Mouse (Mus musculus): ENCODE data around the gene Slc25a1.
A peak's percentile ranks its signal among the peaks of the same experiment; 100 is the strongest.

Gene Slc25a1

GRCm38 (mm10) chr16:17921325-17922162 lies 6.5 kb downstream of the Slc25a1 start:
- peak; percentile 93 for DNase-seq

- DNase-seq = no peak
Observed at GRCm38 (mm10) chr16:17920586-17920985, 7.4 kb downstream of the Slc25a1 start.

DNA sequence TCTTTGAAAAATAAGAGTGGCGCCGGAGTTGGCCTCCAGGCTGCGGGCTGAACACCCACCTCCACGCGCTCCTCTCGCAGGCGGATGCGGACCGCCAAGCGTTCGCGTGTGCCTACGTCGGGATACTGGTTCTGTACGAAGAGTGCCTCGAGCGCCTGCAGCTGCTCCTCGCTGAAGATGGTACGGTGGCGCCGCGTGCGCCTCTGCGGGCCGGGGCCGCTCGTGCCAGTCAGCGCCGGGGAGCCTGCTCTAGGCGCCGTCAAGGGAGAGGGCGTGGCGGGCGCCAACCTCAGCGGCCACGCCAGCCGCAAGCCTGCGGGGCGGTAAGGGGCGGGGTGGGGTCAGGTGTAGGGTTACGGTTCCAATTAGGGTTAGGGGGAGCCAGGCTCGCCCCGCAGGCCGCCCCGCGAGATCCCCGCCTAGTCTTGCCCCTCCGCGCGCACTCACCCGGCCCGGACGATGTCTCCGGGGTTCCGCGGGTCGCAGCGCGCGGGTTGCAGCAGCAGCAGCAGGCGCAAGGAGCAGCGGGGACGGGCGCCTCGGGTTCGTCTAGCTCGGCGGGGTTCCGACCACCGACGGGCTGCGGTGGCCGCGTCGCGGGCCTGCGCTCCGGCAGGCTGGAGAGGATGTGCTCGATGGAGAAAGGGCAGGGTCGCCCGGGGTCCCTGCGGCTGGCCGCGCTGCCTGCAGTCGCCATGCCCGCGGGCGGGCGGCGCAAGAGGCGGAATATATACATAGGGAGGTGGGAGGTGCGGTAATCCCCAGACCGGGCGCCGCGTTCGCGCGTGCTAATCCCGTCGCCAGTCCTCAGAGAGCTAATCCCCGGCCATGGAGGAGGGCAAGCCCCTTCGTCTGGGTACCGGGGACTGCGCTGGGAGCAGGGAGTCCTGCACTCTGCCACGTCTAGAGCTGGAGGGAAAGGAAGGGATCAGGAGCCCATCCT lies 13.4 kb downstream of the Slc25a1 start, which contains the start of gene Gsc2:
Gene Gsc2 (minus strand): TSS at position 753 of the 943 bp plus-strand sequence.
- DNase-seq = peak; percentile 28

GRCm38 (mm10) chr16:17911052-17911595 lies 16.9 kb downstream of the Slc25a1 start, which contains the start of gene Ess2:
Ess2 (minus strand) TSS chr16:17911348.
- DNase-seq = peak; percentile 90

DNA sequence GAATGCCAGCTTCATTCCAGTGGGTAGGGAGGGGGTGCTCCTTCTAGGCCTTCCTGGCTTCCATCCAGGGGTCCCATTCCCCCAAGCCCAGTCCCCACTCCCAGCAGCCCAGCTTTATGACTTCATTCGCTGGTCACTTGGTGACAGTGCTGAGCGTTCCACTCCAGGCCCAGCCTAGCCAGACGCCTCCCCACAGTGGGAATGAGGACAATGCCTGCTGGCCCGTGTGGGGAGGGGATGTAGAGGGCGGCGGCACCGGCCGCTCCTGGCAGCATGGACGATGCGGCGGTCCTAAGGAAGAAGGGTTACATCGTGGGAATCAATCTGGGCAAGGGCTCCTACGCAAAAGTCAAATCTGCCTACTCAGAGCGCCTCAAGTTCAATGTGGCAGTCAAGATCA lies 29.6 kb downstream of the Slc25a1 start, which contains the start of the genes Dgcr2 and Tssk2:
Gene Dgcr2 (minus strand): TSS at position 101 of the 400 bp plus-strand sequence.
Gene Tssk2 (plus strand): TSS at position 176 of the 400 bp plus-strand sequence.
- no peak for DNase-seq

DNA sequence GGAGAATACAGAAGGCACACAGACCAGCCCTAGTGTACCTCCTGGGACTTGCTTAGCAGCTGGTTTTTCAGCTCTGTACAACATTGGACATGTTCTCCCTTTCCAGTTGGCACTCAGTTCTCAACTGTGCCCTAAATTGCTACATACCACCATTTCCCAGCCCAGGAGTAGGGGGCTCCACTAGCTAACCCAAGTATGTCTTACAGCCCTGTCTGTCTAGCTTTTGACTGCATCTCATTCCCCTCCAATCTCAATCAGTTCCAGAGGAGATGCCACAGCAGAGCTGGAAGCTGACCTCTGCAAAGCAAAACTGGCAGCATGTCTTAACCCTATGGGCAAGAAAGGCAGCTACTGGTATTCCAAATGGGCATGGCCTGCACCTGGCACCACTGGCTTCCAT lies 31.9 kb downstream of the Slc25a1 start:
- DNase-seq = no peak

DNA sequence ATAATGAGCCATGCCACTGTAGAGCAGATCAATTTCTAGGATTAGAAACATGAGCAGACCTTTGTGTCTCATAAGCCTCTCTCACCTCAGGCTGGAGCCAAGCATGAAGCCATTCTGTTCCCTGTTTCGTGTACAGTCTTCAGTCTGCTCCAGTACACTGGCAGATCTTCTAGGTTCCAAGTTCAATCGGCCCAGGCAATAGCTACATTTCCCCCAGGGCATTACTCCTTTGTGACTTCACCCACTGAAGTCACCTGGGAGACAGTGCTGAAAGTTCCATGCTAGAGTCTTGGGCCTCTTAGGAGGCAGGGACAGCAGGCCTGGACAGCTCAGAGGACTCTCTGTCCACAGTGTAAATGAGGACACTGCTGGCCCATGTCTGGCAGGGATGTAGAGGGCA lies 34.1 kb downstream of the Slc25a1 start, which contains the start of gene Tssk1:
Gene Tssk1 (plus strand): TSS at position 301 of the 400 bp plus-strand sequence.
- DNase-seq = no peak

- DNase-seq = no peak
Observed at GRCm38 (mm10) chr16:17892606-17893005, 35.4 kb downstream of the Slc25a1 start.

DNA sequence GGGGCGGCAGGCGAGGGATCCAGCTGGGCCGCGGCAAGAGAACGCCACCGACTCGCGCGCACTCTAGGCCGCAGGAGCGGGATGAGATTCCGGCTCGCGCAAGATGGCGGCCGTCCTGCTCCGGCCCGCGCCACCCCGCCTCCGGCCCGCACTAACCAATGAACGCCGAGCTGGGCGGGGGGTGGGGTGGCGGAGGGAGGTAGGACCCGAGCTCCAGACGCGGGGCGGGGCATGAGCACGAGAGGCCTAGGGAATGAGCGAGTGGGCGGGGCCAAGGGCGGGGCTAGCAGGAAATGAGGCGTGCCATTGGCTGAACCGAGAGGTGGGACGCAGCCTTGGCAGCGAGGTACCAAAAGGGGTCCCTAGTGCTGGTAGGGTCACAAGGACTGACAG lies 36.5 kb downstream of the Slc25a1 start, which contains the start of gene Gm20518:
Gene Gm20518 (minus strand): TSS at position 105 of the 393 bp plus-strand sequence.
- peak; percentile 100 for DNase-seq

- DNase-seq = no peak
Observed at GRCm38 (mm10) chr16:17890917-17891566, 37.0 kb downstream of the Slc25a1 start.

- DNase-seq = peak; percentile 4
Observed at GRCm38 (mm10) chr16:17890342-17890727, 37.7 kb downstream of the Slc25a1 start.

DNA sequence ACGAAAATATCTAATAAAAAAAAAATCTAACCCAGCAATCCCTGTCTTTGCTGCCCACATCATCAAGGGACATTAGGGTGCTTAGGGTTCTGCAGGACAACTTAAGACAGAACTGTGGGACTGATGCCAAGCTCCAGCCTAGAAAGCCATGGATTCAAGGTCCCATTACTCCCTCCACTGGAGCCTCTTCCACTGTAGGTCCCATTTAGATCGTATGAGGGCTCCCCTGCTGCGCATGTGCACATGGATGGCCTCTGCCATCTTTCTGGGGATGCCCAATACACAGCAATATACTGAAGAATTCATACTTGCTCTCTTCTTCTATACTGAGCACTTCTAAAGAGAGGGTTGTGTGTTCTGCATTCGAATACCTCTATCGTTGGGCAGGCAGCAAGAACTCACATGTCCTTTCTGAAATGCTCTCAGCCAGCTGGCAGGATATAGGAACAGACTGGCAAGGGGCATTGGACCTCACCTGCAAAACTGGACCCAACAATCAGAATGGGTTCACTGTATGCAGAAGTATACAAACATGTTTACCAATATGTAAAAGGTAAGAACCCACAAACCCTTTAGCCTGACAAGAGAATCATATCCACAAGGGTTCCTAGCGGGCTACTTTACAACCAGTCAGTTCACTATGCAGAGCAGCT lies 38.2 kb downstream of the Slc25a1 start:
- no peak for DNase-seq

DNA sequence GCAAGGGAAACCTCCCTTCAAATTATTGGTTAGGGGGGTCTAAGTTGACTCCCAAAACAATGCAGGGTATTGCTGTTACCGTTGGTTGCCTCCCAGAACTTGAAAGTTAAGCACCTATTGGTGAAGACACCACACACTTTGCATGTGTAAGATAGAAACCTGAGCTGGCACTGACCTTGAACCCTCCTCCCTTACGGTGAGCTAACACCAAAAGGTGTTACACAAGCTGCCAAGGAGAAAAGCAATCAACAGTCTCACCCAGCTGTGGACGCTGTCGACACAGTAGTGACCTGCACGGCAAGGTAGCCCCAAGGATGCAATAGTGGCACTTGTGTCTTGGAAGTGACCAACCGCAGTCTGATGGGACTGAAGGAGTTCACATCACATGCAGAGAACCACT lies 43.9 kb downstream of the Slc25a1 start:
- no peak for DNase-seq

GRCm38 (mm10) chr16:17882196-17882595 lies 45.8 kb downstream of the Slc25a1 start:
- no peak for DNase-seq

- DNase-seq = no peak
Observed at GRCm38 (mm10) chr16:17879571-17879970, 48.4 kb downstream of the Slc25a1 start.

- DNase-seq = no peak
Observed at GRCm38 (mm10) chr16:17876096-17876495, 51.9 kb downstream of the Slc25a1 start.
